Mouse (Mus musculus) ES-Bruce4 (cell line): ENCODE data around the gene Fars2.

Experiments
- CTCF ChIP-seq: IDR thresholded peaks from one replicate; pipeline ENCODE4 v1.8.1; 2011; ENCODE audit warnings: low read depth, low read length
- EP300 ChIP-seq: IDR thresholded peaks from 2 replicates; pipeline ENCODE4 v1.6.1; 2011; ENCODE audit warnings: low read depth, low read length; ENCODE audit not compliant: insufficient read depth
- POLR2A ChIP-seq: IDR thresholded peaks from one replicate; pipeline ENCODE4 v1.8.1; 2011; ENCODE audit warnings: low read length; ENCODE audit not compliant: insufficient read depth

DNA sequence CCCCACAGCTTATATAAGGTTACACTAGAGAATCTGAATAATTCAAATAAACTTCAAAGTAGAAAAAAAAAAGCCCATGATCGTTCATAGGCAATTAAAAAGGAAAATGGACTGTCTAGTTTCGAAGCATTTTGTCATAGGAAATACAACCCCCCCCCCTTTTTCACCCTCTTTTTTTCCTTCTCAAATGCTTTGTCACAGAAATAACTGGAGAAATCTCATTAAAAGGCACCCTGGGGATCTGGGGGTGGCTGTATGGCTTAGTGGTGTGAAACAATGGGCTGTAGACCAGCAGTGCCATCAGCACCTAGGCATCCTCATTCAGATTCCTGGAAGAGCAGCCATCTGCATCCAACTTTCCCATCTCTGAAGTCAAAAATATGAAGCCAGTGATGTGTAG, 64.0 kb downstream of the Fars2 start:
- no peak for TF ChIP-seq CTCF
- no peak for TF ChIP-seq POLR2A
- no peak for TF ChIP-seq EP300
